Mouse (Mus musculus) CH12F3 (cell line): ENCODE results near the gene Id1.

Experiments used
- in situ Hi-C: fragments of 300-500 bp; cut with MboI; formaldehyde crosslinking; loops from 2 replicates; pipeline ENCODE4 v1.14.3; 2020; ENCODE audit warnings: low sequenced_read_pairs

Gene Id1

GRCm38 (mm10) chr2:152736090-152736601 lies at the start of gene Id1:
TSS of gene Id1 (plus strand) at chr2:152736251.
- in situ Hi-C loops, result no loop called here

- in situ Hi-C loops, result loop anchor here (10.0 kb wide), 1 partner anchor 148 kb away; the partner anchor contains the start of gene Bcl2l1
Measured at GRCm38 (mm10) chr2:152686399-152686798, 49.7 kb upstream of the Id1 start.

- in situ Hi-C loops, result loop anchor here (10.0 kb wide), 1 partner anchor 148 kb away; the partner anchor contains the start of gene Bcl2l1
Measured at GRCm38 (mm10) chr2:152686806-152687267, 49.2 kb upstream of the Id1 start, which contains the start of gene Mcts2. TSS of gene Mcts2 (plus strand) at chr2:152687035.

GRCm38 (mm10) chr2:152691564-152692217 lies 44.4 kb upstream of the Id1 start:
- in situ Hi-C loops, result no loop called here

- in situ Hi-C loops, result no loop called here
Measured at GRCm38 (mm10) chr2:152693233-152693632, 42.8 kb upstream of the Id1 start.

GRCm38 (mm10) chr2:152693735-152694134 lies 42.3 kb upstream of the Id1 start:
- in situ Hi-C loops, result no loop called here

- in situ Hi-C loops, result no loop called here
Measured at GRCm38 (mm10) chr2:152694708-152695107, 41.3 kb upstream of the Id1 start.

- in situ Hi-C loops, result no loop called here
Measured at GRCm38 (mm10) chr2:152696016-152696415, 40.0 kb upstream of the Id1 start.

- in situ Hi-C loops, result no loop called here
Measured at GRCm38 (mm10) chr2:152696476-152697164, 39.4 kb upstream of the Id1 start.

- in situ Hi-C loops, result no loop called here
Measured at GRCm38 (mm10) chr2:152700138-152700537, 35.9 kb upstream of the Id1 start.

- in situ Hi-C loops, result no loop called here
Measured at GRCm38 (mm10) chr2:152700725-152701124, 35.3 kb upstream of the Id1 start.

- in situ Hi-C loops, result no loop called here
Measured at GRCm38 (mm10) chr2:152703596-152704255, 32.3 kb upstream of the Id1 start.

- in situ Hi-C loops, result no loop called here
Measured at GRCm38 (mm10) chr2:152704256-152704605, 31.8 kb upstream of the Id1 start.

- in situ Hi-C loops, result no loop called here
Measured at GRCm38 (mm10) chr2:152704811-152705370, 31.2 kb upstream of the Id1 start.

- in situ Hi-C loops, result no loop called here
Measured at GRCm38 (mm10) chr2:152705993-152706571, 30.0 kb upstream of the Id1 start.

GRCm38 (mm10) chr2:152707186-152707585 lies 28.9 kb upstream of the Id1 start:
- in situ Hi-C loops, result no loop called here

- in situ Hi-C loops, result no loop called here
Measured at GRCm38 (mm10) chr2:152707627-152708026, 28.4 kb upstream of the Id1 start.

GRCm38 (mm10) chr2:152709066-152709465 lies 27.0 kb upstream of the Id1 start:
- in situ Hi-C loops, result no loop called here

GRCm38 (mm10) chr2:152716241-152716772 lies 19.7 kb upstream of the Id1 start:
- in situ Hi-C loops, result no loop called here

GRCm38 (mm10) chr2:152717652-152718051 lies 18.4 kb upstream of the Id1 start:
- in situ Hi-C loops, result no loop called here

GRCm38 (mm10) chr2:152718076-152718475 lies 18.0 kb upstream of the Id1 start:
- in situ Hi-C loops, result no loop called here
